Mouse (Mus musculus) monocyte, adult 5-6 weeks (primary cell): ENCODE measurements around the gene Klk4. TPM values are rescaled to one million over a fixed set of nuclear protein-coding genes. Genes with fewer than 3 reads are reported as not detected.

ENCODE experiments used
- ATAC-seq: fragments of 153-309, 156-312 bp; replicated peaks from 2 replicates; pipeline ENCODE4 v1.8.0; 2017; ENCODE audit warnings: mild to moderate bottlenecking; ENCODE audit not compliant: low TSS enrichment, insufficient number of reproducible peaks, severe bottlenecking, poor library complexity, low FRiP score
- total RNA-seq: library from RNA; stranded (forward); fragments of 200-1000, 200-491, 200-594 nt; gene quantifications from 3 replicates; pipeline ENCODE4 v1.2.3, GENCODE M21; 2017

Gene Klk4
- total RNA-seq, 1 experiment from 2014 or later, result not detected

- ATAC-seq, result no peak
Observed at GRCm38 (mm10) chr7:43918426-43918825, 37.5 kb downstream of the Klk4 start.

- no peak for ATAC-seq
Observed at GRCm38 (mm10) chr7:43918871-43919270, 37.9 kb downstream of the Klk4 start.

- ATAC-seq, result peak; percentile 70
Observed at GRCm38 (mm10) chr7:43919559-43920451, 38.8 kb downstream of the Klk4 start.

DNA sequence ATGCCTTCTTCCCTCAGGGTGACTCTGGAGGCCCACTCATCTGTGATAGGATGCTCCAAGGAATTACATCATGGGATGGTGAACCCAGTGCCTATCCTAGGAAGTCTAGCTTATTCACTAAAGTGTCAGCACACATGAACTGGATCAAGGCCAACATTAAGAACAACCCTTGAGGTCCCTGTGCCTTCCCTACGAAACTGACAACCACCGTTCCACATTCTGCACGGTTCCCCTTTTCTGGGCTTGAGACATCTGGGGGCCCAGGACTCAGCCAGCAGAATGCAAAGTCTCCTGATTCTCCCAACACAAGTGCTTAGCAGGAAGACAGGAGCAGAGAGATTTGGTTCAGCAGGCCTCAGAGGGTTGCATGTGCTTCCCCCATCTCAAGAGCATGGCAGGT is 39.6 kb downstream of the Klk4 start:
- peak; percentile 54 for ATAC-seq

GRCm38 (mm10) chr7:43921087-43921486 is 40.1 kb downstream of the Klk4 start:
- ATAC-seq, result peak; percentile 52; the same call in 1 of the 2 replicates

GRCm38 (mm10) chr7:43921941-43922340 is 41.0 kb downstream of the Klk4 start:
- no peak for ATAC-seq

DNA sequence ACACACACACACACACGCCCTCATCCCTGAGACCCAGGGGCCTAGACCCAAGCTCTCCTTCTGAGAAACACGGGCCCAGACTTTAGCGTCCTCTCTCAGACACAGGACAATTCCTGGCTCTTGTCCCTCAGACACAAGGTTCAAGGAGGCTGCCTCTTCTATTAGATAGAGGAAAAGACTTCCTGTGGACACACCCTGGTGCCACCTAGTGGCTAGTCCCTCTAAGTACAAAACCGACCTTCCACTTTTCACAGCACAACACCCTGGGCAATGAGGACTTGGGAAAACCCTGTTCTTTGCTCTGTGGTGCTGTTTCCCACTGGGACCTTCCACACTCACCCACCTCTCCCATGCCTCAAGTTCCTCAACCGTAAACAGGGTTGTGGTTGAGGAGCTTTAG is 45.0 kb downstream of the Klk4 start:
- ATAC-seq, result peak; percentile 44; the same call in 1 of the 2 replicates

GRCm38 (mm10) chr7:43928521-43928920 is 47.6 kb downstream of the Klk4 start:
- no peak; the same call in 1 of the 2 replicates for ATAC-seq

DNA sequence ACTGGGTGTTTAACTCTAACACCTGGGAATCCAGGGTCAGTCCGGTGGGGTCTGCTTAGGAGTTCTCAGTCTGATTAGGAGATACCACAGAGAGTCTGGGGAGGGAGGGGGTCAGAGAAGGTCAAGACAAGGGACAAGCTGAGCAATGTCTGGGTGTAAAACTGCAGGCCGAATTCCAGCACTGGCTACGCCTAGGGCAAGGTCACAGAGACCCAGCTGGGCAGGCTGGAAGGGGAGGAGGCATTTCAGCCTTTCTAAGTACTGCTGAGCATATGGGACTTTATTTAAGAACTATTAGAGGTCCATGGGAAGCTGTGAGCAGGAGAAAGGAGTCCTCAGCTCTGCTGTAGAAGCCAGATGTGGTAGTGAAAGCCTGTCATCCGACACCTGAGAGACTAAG is 51.4 kb downstream of the Klk4 start:
- no peak for ATAC-seq

DNA sequence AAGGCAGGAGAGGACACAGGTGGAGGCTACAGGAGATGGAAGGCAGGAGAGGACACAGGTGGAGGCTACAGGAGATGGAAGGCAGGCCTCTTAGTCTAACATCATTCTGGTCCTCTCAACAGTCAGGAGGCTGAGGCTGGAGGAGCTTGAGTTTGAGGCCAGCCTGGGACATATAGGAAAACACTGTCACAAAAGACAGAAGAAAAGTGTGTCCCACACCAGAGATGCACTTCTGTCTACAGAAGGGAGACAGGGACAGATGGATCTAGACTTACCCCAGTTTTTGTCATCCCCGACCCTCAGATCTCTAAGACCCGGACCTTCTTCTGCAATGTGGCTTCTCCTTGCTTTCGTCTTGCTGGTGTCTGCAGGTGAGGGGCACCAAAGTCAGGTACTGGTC is 52.5 kb downstream of the Klk4 start, which contains the start of gene Klk15:
Klk15 (plus strand) TSS at position 301 of the 400 bp plus-strand sequence.
- no peak for ATAC-seq

DNA sequence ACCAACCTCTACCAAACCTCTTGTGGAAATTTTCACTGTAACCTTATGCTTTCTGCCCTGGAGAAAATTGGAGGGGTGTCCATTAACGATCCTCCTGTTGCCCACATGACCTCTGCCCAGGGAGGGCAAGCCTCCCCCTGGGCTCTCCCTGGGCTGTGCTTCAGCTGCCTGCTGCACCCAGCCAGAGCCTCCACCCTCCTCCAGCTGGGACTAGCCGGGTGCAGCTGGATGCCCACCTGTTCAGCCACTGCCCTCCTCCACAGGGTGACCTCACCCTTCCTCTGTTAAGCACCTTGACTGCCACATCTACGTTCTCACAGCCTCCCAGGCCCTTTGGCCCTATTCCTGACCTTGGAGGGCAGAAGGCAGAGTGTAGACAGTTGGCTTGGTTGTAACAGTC is 53.8 kb downstream of the Klk4 start:
- no peak for ATAC-seq

Other genes starting within 250 kb of the Klk4 start
- gene Ceacam18, start 246.5 kb upstream of the Klk4 start, total RNA-seq, result not detected in 3 replicates
- gene Siglece, start 221.0 kb upstream of the Klk4 start, total RNA-seq, result 5.3 to 8.1 TPM (median 5.7 TPM) in 3 replicates
- 3.4 to 6.1 TPM (median 5.4 TPM) in 3 replicates for gene Ctu1, start 209.1 kb upstream of the Klk4 start, total RNA-seq
- not detected in 3 replicates for gene Klk14, start 190.7 kb upstream of the Klk4 start, total RNA-seq
- not detected in 3 replicates for gene Klk13, start 168.6 kb upstream of the Klk4 start, total RNA-seq
- not detected in 3 replicates for gene Klk12, start 112.3 kb upstream of the Klk4 start, total RNA-seq
- gene Klk11, start 106.6 kb upstream of the Klk4 start, total RNA-seq, result not detected in 3 replicates
- not detected in 3 replicates for gene Klk10, start 100.1 kb upstream of the Klk4 start, total RNA-seq
- not detected in 3 replicates for gene Klk9, start 89.3 kb upstream of the Klk4 start, total RNA-seq
- 4.4 to 5.0 TPM in 2 of 3 replicates, not detected in the other for gene Klk8, start 83.6 kb upstream of the Klk4 start, total RNA-seq
- gene Klk7, start 69.9 kb upstream of the Klk4 start, total RNA-seq, result not detected in 3 replicates
- not detected in 3 replicates for gene Klk6, start 56.7 kb upstream of the Klk4 start, total RNA-seq
- not detected in 3 replicates for gene Klk5, start 39.2 kb upstream of the Klk4 start, total RNA-seq
- gene Klk15, start 52.6 kb downstream of the Klk4 start, total RNA-seq, result not detected in 3 replicates
- not detected in 3 replicates for gene Klk1b8, start 69.5 kb downstream of the Klk4 start, total RNA-seq
- not detected in 3 replicates for gene Klk1b1, start 85.6 kb downstream of the Klk4 start, total RNA-seq
- not detected in 3 replicates for gene Klk1b9, start 94.9 kb downstream of the Klk4 start, total RNA-seq
- not detected in 3 replicates for gene Klk1b11, start 114.7 kb downstream of the Klk4 start, total RNA-seq
- not detected in 3 replicates for gene Klk1b26, start 131.0 kb downstream of the Klk4 start, total RNA-seq
- 2.3 TPM in 1 of 3 replicates, not detected in the others for gene Klk1b27, start 171.1 kb downstream of the Klk4 start, total RNA-seq
- gene Klk1b21, start 221.2 kb downstream of the Klk4 start, total RNA-seq, result not detected in 3 replicates
- gene Klk1b22, start 231.5 kb downstream of the Klk4 start, total RNA-seq, result not detected in 3 replicates